Mouse (Mus musculus): Measurements from ENCODE around the gene Tmem247.

Tmem247 gene

GRCm38 (mm10) chr17:86913003-86913607, 4.0 kb upstream of the Tmem247 start:
- DNase-seq (ENCODE audit: extremely low read depth, low read depth, low spot score) = no peak

DNA sequence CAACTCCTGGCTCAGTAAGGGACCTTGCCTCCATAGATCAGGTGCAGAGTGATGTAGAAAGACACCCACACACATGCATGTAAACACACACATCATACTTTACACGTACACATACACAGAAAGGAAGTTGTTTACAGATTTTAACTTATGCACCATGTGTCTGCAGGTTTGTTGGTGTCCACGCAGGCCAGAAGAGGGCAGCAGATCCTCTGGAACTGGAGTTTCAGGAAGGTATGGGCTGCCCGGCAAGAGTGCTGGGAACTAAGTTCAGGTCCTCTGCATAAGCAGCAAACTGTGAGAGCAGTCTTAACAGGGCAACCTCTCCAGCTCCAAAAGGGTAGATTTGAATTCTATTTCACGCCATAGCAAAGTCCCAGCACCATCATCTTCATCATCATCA, 1.6 kb upstream of the Tmem247 start:
- DNase-seq (ENCODE audit: extremely low read depth, low read depth, low spot score) = no peak

DNA sequence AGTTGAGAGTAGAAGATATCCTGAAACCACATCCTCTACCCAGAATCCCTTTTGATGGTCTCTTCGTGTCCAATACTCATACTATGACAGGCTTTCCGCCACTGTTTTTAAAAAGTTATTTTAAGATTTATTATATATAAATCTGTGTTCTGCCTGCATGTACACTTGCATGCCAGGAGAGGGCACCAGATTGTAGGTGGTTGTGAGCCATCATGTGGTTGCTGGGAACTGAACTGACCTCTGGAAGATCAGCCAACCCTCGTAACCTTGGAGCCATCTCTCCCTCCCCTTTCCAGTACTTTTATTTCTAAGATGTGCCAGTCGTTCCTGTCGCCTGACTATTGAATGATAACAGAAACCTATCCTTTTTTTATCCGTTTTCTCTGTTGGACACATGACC, 1.6 kb downstream of the Tmem247 start:
- no peak for DNase-seq (ENCODE audit: extremely low read depth, low read depth, low spot score)

DNA sequence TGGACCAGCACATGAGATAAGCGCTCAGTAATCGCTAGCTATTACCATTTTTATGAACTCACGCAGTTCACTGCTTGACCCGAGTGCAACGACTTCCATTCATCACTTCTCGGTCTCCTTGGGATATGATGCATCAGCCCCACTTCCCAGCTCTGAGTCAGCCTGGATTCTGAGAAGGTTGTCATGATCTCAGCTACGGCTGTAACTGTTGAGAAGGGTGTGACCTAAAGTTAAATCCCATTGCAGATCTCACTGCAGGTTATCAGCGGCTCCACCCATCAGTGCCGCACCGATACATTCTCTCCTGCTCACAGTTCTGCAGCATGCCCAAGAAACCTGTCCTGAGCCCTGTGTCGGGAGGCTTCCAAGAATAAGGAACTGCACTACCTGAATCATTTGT, 2.6 kb downstream of the Tmem247 start:
- no peak for DNase-seq (ENCODE audit: extremely low read depth, low read depth, low spot score)

DNA sequence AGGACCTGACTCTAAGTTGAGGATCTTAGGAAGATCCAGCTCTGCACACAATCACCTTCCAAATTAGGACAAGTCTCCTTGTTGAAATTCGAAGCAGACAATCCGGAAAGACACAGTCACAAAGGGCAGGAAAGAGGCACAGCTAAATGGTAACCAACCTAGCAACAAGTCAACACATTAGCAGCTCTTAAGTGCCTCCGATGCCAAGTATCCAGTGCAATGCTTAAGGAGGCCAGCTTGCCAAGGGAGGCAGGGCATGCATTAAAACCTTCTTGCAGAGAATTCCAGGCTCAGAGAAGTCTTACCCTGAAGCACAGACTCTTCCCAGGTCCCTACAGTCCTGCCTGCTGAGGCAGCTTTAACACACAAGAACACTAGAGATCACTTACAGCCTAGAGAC, 7.5 kb downstream of the Tmem247 start:
- DNase-seq (ENCODE audit: extremely low read depth, low read depth, low spot score) = no peak

DNA sequence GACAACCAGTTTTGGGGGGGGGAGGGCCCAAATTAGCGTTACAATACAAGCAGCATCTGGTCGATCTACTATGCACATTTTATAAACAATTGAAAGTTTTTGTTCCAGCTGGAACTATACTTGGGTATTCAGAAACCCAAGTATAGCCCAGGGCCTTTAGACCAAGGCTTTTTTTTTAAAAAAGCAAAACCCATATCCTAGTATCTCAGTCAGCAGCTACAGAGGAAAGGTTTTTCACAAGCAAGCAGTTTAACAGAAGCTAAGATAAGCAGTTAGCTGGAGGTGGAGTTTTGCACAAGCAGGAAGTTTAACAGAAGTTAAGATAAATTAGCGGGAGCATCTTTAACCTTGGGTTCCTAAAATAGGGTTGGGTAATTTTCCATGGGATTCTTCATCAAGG, 9.7 kb downstream of the Tmem247 start:
- DNase-seq (ENCODE audit: extremely low read depth, low read depth, low spot score) = no peak

GRCm38 (mm10) chr17:86929355-86929754, 12.2 kb downstream of the Tmem247 start:
- DNase-seq (ENCODE audit: extremely low read depth, low read depth, low spot score) = no peak

DNA sequence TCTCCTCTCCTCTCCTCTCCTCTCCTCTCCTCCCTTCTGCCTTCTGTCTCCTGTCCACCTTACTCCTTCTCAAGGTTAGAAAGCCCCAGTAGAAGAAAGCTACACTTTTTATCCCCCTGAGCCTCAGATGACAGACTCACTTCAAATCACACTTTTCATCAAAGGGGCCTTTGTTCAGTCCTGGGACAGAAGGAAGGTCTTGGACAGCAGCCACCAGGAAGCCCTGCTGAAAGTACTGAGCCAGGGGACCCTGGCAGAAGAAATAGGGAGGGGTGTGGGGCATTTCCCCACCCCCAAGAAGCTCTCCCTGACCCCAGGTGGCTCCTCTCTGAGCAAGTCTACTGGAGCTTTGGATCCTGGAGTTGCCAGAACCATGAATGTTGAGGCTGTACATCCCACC, 12.8 kb downstream of the Tmem247 start:
- DNase-seq (ENCODE audit: extremely low read depth, low read depth, low spot score) = no peak

GRCm38 (mm10) chr17:86932896-86933295, 15.7 kb downstream of the Tmem247 start:
- no peak for DNase-seq (ENCODE audit: extremely low read depth, low read depth, low spot score)

- no peak for DNase-seq (ENCODE audit: extremely low read depth, low read depth, low spot score)
Measured at GRCm38 (mm10) chr17:86937064-86937463, 19.9 kb downstream of the Tmem247 start.

DNA sequence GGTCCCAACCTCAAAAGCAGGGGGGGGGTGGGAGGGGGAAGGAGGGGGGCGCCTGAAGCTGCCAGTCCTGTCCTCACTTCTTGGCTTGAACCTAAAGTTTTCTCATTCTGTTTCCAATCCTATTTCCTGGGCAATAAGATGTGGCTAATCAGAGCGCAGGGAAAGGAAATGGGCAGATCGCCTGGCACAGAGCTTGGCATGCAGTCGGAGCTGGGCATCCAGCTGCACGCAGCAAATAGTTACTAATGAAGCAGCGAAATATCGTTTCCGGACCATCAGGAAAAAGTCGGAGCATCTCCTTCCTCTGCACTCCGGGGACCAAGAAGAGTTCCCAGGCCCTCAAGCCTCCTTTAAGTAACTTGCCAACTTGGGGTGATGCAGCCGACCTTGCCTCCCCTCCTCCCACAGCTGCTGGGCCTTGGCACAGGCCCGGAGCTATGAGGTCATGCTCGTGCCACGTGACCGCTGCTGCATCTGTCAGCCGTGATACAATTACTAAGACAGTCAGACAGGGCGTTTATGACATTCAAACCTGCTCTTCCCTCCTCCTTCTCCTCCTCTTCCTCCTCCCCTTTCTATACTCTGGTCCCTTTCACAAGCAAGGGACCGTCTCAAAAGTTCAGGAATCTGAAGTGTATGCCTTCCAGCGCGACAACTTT, 20.5 kb downstream of the Tmem247 start:
- no peak for DNase-seq (ENCODE audit: extremely low read depth, low read depth, low spot score)

- DNase-seq (ENCODE audit: extremely low read depth, low read depth, low spot score) = no peak
Measured at GRCm38 (mm10) chr17:86938683-86939082, 21.5 kb downstream of the Tmem247 start.

DNA sequence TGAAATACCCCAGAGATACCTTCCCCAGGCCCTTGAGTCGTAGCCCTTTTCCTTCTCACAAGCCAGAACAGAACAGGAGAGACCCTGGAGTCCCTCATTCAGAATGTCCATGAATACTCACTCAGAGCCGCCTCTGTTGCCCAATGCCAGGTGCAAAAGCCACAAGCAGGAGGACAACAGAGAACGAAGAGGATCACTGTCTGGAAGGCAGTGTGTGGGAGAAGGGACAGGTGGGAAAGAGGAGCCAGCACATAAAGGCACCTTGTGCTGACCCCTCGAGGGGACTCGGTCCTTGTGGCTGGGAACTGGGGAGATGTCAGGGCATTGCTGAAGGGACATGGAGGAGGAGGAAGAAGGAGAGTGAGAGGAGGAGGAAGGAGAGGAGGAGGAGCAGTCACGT, 25.0 kb downstream of the Tmem247 start:
- DNase-seq (ENCODE audit: extremely low read depth, low read depth, low spot score) = no peak

- DNase-seq (ENCODE audit: extremely low read depth, low read depth, low spot score) = no peak
Measured at GRCm38 (mm10) chr17:86943158-86943557, 26.0 kb downstream of the Tmem247 start.

GRCm38 (mm10) chr17:86946078-86946477, 28.9 kb downstream of the Tmem247 start:
- DNase-seq (ENCODE audit: extremely low read depth, low read depth, low spot score) = no peak

- no peak for DNase-seq (ENCODE audit: extremely low read depth, low read depth, low spot score)
Measured at GRCm38 (mm10) chr17:86947840-86948796, 31.0 kb downstream of the Tmem247 start, which contains the start of gene Atp6v1e2. Gene Atp6v1e2, minus strand, starts transcription at chr17:86947897.

DNA sequence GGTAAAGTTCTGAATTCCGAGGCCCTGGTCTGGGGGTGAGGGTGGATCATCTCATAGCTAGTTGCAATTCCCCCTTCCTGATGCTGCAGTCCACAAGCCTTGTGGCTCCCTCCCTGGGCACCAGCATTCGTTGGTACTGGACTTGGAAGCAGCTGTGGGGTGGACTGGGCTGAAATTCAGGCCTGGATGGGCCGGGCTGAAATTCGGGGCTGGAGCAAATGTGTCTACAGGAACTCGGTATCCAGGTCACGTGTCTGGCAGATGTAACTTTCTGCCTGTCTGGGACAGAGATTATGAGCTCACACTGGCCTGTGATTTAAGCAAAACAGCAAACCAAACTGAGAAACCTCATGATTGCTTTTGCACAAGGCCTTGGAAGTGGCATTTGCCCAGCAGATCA, 31.7 kb downstream of the Tmem247 start:
- DNase-seq (ENCODE audit: extremely low read depth, low read depth, low spot score) = no peak

DNA sequence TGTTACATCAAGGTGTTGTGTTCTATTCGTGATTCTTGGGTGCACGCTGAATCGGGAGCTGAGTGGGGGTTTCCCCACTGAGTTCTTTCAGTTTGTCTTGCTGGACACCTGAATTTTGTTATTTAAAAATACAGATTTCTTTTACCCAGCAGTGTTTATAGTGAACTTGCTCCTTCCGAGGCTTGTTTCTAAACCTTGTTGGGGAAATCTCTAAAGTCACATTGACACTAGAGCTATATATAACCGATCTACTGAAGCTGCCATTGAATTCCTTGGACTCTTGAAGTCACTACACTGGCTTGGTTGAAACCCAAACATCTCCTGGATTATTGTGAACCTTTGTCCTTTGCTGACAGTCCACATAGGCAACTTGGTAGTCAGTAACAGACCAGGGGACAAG, 40.1 kb downstream of the Tmem247 start:
- DNase-seq (ENCODE audit: extremely low read depth, low read depth, low spot score) = no peak

- no peak for DNase-seq (ENCODE audit: extremely low read depth, low read depth, low spot score)
Measured at GRCm38 (mm10) chr17:86957968-86958367, 40.8 kb downstream of the Tmem247 start.

- DNase-seq (ENCODE audit: extremely low read depth, low read depth, low spot score) = no peak
Measured at GRCm38 (mm10) chr17:86961301-86961841, 44.2 kb downstream of the Tmem247 start.

GRCm38 (mm10) chr17:86962297-86962893, 45.2 kb downstream of the Tmem247 start:
- DNase-seq (ENCODE audit: extremely low read depth, low read depth, low spot score) = no peak
